Mouse (Mus musculus): ENCODE data around the gene Frzb.
"Not testable (repeated sequence)": the region's sequence is repeated elsewhere in the genome, so short reads cannot be mapped to it uniquely, and the experiment has no call there.

Gene Frzb

DNA sequence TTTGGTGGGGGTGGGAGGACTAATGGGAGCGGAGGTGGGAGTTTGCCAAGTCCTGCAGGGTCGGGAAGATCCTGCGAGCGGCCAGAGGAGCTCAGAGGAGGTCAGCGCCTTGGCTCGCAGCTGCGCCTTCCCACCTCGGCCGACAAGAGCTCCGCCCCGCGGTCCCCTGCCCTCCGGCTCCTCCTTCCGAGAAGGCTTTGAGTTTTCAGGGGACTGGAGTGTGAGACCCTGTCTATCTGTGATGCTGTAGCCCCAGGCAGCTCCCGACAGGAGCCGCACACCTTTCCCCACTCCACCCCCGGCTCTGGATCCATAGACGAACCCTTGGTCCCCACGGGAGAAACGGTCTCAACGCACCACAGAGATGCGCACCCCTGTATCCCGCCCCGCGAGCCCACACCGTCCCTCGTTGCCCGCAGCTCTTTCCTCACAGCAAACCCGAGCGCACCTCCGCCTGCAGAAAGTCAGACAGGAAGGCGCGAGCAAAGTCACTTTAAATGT is at the start of gene Frzb:
Gene Frzb, minus strand, starts transcription at position 335 of the 501 bp plus-strand sequence.
- DNase-seq (ENCODE audit: low read depth, low spot score) = peak; percentile 45

DNA sequence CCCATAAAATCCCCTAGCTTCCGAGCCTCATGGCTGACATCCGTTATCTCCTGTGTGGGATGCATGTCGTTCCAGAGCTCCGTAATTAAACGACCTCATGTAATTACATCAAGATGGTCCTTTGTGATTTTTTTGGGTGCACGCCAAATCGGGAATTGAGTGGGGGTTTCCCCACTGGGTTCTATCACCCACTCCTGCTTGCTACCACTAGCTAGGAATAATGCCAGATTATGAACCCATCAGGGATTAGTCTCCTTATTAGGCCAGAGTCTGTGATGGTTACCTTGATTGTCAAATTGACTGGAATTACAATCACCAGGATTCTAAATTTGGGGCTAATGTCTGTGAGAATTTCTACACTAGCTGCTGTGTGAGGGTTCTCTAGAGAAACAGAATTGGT is 47.9 kb upstream of the Frzb start:
- DNase-seq (ENCODE audit: low read depth, low spot score) = not testable (repeated sequence)

DNA sequence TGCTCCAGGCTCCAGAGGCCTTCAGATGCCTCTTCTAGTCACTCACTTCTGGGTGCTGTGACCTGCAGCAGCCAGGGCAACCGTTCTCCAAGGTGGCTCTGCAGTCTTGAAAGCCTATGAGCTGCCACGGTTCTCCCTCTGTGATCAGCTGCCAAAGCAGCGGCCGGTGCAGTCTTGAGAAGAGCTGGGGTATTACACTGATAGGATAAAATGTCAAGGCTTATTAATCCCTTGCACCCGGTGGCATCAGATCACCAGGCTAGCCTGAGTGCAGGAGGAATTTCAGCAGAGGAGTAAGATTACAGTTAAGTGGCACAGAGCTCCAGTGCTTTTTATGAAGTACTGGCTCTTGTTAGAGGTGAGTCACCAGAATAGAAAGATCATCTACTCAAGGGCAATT is 39.4 kb upstream of the Frzb start:
- no peak for DNase-seq (ENCODE audit: low read depth, low spot score)

DNA sequence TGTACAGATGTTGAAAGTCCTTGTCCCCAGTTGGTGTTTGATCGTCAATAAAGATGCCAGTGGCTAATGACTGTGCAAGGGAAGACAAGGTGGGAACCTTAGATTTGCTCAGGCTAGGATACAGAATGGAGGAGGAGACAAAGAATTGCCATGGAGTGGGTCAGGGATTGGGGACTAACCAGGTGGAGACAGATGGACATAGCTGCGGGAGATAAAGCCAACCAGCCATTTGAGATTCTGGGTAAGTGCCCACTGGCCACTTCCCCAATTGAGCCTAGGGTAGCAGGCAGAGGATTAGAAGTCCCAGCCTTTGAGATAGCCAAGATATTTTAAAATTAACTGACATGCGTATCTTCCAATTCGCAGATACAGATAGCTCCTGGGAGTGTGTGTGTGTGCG is 37.5 kb upstream of the Frzb start:
- no peak for DNase-seq (ENCODE audit: low read depth, low spot score)

DNA sequence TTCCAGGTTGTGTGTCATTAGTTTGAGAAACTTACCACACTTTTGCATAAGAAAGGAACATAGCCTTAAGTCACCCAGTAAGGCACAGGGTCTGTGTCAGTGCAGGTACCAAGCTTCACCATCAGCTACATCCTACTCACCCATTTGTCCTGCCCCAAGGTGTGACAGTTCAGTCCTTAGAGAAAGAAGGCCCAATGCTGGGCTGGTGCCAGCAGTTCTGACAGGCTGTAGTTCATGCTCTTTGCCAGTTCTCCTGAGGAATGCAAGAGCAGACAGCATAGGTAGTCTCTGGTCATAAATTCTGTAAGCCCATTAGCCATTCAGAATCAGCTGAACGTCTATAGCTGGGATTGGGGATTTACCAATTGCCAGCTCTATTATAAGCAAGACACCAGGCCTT is 28.4 kb upstream of the Frzb start:
- no peak for DNase-seq (ENCODE audit: low read depth, low spot score)

DNA sequence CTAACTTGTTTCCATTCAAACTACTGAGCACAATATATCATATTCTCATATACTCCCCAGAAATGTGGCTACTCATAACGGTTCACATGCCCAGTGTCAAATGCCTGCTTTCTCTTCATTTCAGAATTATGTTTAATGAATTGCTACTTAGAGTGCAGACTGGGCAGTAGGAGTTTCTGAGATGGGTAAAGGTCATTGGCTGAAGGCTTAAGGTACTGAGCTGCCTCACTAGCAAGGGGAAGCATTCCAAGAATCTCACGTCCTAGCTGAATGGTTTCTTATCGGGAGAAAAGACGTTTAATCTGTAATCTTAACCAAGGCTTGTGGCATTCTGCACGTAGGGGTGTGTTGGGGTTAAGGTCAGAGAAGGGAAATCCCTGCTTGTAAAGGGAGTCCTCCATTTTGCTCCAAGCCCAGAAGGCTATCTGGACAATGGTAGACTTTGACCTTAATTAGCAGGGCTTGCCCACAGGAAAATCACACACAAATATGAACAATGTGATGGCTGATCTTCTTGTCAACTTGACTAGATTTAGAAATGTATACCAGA is 26.9 kb upstream of the Frzb start:
- DNase-seq (ENCODE audit: low read depth, low spot score) = no peak

DNA sequence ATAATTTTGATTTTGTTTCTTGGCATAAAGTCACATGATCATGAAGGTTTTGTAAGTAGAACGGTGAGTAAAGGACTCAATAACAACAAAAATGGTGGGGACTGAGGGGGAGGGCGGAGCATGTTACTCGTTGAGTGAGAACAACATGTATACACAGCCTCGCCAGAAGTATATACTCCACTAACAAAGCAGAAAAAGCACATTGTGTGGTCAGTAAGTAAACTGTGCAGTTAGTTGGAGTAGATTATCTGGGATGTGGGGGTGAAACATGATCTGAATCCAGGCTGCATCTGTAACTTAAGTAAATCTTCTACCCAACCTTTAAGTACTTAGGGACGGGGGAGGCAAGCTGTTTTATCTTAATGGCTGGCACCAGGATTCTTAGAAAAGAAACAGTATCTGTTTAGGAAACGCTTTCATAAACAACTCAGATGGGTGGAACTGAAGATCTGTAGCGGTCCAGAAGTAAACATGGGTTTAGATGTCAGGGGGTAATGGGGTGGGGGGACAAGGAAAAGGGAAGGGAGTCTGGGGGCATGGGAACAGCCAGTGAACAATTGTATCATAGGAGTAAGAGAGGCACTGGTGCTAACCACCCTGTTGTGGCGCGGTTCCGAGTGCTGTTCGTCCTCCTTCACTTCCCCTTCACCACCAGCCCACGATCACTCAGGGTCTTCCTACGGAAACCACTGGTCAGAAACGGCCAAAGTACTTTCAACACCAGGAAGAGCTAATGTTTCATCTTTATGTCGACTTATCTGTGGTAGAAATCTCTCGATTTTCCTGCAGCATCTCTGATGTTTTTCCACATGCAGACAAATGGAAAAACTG is 18.8 kb upstream of the Frzb start:
- no peak for DNase-seq (ENCODE audit: low read depth, low spot score)

DNA sequence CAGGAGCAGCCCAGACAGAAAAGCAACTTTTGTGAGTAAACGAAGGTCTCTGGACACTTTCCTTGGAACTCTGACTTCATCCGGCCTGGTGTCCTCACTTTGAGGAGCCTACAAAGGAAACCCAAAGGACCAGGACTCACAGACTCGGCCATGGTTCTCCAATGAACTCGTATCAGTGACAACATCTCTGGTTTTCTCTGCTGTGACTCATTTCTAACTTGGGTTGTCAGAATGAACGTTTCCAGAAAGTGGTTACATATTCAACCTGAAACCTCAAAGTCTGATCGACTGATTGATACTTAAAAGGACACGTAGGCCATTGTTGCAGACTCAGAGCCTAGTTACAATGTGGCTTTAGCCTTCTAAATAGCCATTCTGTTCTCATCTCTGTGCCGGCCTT is 14.4 kb upstream of the Frzb start:
- DNase-seq (ENCODE audit: low read depth, low spot score) = no peak

DNA sequence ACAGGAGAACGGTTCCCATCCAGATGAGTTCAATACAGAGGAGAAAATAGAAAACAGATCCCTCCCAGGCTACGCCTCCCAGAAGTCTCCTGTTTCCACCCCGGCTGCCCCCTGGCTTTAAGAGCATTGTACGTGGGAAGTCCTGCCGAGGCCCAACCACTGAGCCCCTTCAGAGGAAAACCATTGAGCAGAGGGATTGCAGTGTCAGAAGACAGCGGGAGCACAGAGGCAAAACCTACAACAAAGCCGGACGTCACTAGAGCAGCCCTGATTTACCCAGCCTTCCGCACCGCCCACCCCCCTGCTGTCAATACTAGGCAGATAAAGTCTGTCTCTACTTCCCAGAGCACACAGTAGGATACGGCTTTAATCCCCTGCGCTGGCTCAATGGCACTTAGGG is 806 bp upstream of the Frzb start:
- peak; percentile 71 for DNase-seq (ENCODE audit: low read depth, low spot score)

DNA sequence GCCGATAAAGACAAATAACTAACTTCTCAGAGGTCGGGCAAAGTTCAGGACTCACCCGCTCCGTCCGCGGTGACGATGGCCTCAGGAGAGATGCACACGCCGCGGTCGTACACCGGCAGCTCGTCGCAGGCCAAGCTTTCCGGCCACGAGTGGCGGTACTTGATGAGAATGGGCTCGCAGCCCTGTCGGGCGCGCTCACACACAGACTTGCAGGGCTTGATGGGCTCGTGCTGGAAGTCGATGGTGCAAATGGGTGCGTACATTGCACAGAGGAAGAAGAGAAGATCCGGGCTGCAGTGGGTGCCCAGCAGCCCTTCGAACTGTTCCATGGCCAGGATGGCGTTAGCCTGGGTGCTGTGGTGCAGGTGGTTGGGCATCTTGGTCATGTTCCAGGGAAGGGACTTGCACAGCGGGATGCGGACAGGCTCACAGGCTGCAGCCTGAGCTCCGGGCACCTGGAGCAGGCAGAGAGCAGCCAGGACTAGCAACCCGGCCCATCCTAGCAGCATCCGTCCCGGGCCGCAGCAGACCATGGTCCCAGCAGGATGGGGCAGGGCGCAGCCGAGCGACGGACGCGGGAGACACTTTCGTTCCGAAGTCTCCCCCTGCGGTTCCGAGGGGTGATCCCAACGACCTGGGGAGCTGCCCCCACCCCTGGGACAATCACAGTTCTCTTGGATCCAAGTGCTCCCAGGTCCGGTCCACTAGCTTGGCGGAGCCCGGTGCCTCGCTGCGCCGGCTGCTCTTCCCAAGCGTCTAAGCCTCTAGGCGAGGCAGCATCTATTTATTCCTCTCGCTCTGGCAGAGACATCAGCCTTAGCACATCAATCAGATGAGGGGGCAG is 895 bp downstream of the Frzb start:
- peak; percentile 31 for DNase-seq (ENCODE audit: low read depth, low spot score)

DNA sequence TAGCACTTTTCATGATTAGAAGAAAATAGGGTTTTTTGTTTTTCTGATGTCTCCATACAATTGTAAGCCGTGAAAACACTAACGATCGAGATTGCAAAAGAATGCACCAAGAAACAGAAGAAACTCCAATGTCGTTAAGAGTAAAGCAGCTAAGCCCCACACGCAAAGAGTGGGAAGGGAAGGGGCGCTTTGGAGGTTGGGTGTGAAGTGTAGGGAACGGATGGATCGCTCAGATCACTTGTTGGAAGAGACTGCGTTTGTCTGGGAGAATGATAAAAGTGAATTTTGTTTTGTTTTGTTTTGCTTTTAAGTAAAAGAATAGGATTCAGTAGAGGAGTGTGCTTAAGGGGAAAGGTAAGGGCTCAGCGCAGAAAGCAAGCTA is 1.5 kb downstream of the Frzb start:
- DNase-seq (ENCODE audit: low read depth, low spot score) = no peak

DNA sequence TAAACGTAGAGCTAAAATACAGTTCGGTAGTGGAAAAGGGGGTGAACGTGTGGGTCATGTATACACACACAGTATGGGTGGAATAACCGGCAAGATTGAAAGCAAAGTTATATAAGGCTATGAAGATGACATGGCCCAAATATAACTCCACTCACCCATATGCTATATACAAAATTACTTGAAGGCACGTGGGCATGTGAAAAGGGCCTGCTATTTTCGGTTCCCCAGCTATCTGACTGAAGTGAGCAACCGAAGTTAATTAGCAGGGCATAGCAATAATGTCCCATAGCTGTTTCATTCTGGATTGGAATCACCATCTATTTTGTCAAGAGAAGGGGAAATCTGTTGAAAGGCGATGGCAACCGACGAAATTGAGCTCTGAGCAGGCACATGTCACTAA is 1.9 kb downstream of the Frzb start:
- no peak for DNase-seq (ENCODE audit: low read depth, low spot score)

DNA sequence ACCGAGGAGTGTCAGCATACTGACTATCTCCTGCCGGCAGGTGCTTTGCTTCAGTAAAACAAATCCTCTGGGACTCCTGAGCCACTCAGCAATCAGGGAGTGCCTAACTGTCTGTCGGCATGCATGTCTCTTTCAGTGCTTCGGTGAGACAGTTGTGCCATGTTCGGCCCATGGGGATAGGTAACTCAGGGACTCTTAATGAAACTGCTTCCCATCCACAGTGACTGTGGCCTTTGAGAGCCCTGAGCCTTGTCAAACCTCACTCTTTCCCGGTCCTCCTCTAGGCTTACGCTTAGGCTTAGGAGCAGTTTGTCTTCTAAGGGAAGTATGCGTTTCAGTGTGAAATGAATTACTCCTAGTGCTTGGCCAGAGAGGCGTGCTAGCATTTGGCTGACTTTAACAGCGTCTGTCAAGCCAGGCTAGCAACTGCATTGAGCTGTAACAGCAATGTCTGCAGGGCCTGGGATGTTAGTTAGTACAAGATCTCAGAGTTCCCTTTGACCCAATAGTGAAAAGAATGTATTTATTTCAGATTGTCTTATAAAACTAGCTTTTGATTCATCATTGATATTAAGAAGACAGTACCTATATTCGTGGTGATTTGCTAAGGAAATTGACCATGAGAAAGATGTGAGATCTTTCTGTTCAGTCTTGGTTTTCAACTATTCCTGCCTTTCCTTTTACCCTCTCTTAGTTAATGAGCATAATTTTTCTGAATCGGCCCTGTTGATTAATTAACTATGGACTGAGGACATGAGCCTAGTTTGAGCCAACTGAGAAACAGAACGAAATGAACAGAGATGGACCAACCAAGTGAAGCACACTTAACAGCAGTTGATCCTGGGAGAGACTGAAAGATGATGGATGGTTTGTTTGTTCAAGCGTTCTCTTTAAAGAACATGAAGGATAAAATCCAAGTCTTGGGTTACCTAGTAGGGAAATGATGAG is 2.7 kb downstream of the Frzb start:
- DNase-seq (ENCODE audit: low read depth, low spot score) = no peak

DNA sequence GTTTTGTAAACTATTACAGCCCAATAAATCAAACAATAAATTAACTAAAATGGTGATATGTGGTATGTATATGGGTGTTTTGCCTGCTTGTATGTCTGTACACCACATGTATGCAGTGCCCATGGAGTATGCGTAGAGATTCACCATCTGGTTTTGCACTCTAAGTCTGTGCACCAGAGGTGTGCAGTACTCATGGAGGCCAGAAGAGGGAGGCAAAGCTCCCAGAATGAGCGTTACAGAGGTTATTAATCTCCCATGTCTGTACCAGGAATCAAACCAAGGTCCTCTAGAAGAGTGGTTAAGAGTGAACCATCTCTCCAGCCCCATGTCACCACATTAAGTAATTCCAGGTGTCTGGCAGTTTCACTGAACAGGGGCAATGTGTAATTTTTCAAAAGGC is 3.5 kb downstream of the Frzb start:
- DNase-seq (ENCODE audit: low read depth, low spot score) = peak; percentile 37

DNA sequence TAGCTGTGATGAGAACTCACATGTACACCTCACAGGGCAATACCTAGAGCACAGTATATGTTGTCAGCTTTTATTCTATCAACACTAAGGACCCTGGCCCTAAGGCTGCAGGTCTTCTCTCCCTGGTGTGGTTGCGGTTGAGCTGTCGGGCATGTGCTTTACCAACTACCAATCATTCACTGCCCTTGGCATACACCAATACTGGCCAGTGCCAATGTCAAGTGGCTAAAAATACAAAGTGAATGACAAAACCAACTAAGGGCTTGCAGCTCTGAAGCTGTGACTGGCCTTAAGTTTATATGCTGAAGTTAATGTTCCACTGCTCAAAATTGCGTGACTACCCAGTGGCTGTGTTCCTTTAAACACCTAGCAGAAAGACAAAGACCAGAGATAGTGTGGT is 6.0 kb downstream of the Frzb start:
- no peak for DNase-seq (ENCODE audit: low read depth, low spot score)

DNA sequence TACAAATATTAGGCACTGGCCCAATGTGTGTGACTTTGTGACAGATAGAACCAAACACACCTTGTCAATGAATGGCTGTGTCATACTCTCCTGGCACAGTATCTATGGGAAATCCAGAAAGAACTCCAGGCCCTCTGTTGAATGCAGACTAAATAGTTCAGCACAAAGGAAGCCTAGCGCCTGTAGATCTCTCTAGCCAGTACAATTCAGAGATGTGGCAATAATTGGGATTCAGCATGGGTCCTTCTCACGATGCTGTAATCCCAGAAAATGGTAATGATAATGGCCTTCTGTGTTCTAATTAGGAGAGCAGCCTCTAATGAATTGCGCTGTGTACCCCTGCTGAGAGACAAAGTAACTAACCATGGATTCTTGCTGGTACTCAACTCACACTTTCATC is 8.6 kb downstream of the Frzb start:
- no peak for DNase-seq (ENCODE audit: low read depth, low spot score)

DNA sequence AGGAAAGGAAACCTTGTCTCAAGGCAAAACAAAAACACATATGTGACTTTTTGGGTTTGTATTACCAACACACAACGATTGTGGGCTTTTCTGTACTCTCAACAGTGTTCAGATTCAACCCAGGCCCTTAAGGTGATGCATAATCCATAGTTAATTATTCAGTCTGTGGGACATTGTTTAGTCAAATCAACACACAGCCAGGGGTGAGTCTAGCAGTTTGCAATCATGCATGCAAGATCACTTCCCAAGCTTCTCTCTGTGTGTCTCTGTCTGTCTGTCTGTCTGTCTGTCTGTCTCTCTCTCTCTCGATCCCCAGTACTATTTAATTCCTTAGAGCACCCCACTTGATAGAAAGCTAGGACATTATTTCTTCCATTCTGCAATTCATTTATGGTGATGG is 10.0 kb downstream of the Frzb start:
- no peak for DNase-seq (ENCODE audit: low read depth, low spot score)

DNA sequence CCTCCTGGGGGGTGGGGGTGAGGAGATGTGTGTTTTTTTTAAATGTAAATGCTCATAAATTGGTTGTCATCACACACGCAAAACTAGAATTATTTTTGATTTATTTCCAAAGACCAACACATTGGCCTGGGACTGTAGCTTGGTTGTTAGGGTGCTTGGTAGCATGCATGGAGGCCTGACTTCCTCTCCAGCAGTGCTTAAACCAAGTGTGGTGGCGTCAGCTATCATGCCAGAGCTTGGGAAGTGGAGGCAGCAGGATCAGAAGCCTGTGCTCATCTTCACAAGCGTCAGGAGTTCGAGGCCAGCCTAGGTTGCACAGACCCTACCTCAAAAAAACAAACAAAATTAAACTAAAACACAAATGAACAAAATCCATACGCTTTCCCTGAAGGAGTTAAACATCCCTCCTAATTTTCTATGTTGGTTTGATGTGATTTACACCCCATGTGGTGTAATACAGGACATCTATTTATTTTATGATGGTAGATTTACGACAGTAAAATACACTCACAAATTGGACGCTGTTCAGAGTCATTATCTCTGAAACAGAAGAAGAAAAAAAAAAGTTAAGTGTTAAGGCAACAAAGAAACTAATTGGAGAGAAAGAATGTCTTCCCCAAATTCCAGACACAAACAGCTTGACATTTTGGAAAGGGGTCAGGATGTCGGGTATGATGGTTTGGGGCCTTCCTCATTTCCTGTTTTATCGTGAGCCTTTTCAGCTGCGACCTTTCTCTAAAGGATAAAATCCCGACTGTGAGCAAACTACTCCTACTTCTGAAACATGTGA is 12.4 kb downstream of the Frzb start:
- no peak for DNase-seq (ENCODE audit: low read depth, low spot score)

DNA sequence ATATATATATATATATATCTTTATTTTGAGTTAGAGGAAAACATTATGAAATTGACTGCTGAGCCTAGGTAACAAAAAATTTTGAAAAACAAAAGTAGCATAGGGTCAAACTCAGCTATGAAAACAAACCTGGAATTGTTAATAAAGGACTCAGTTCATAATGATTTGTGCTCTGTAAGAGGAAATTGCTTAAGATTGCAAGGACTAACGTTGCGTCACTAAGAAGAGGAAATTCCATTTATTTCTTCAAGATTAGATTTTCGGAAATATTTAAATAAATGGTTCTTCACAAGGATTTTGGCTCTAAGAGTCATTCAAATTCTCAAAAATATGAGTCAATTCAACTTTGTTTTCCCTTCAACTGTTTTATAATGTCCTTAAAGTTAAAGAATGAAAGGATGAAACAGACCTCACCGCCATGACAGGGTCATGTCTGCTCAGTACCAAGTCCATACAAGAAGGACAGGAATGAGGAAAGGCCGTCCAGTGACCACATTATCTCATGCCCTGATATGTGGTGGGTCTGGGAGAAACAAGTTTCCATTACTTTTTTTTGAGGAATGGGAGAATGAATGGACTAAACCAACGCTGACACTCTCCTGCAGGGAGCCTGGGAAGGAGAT is 14.1 kb downstream of the Frzb start:
- DNase-seq (ENCODE audit: low read depth, low spot score) = no peak
